Mouse (Mus musculus) adrenal gland, postnatal 10 days (tissue): Measurements from ENCODE around the gene Kdm4d. TPM values are rescaled to one million over a fixed set of nuclear protein-coding genes. Genes with fewer than 3 reads are reported as not detected.
"Not testable (repeated sequence)": the region's sequence is repeated elsewhere in the genome, so short reads cannot be mapped to it uniquely, and the experiment has no call there.

Experiments used
- DNase-seq: peaks from one replicate; pipeline ENCODE4 v3.0.0; 2021; ENCODE audit warnings: mixed read lengths
- total RNA-seq, 2 experiments: library from RNA; stranded (reverse); gene quantifications; 2 replicates each; pipeline ENCODE4 v1.2.3; 2021

Gene Kdm4d
- total RNA-seq, 2 experiments from 2014 or later = 0.33 to 0.42 TPM

DNA sequence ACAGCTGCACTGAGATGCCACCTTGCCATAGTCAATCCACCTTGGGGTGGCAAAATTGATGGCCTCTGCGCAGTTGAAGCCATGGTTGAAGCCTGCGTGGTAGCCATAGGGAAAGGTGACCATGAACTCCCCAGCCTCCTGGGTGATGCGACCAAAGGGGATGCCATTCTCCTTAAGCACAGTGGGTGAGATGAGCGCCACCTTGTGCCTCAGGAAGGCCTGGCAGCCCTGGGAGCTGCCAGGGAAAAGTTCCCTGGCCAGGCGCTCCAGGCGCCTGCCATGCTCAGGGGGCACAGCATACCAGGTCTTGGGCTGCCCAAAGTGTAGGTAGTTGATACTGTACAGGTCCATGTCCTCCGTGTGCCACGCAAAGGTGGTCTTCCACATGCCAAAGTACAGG lies 49.2 kb downstream of the Kdm4d start:
- not testable (repeated sequence) for DNase-seq

DNA sequence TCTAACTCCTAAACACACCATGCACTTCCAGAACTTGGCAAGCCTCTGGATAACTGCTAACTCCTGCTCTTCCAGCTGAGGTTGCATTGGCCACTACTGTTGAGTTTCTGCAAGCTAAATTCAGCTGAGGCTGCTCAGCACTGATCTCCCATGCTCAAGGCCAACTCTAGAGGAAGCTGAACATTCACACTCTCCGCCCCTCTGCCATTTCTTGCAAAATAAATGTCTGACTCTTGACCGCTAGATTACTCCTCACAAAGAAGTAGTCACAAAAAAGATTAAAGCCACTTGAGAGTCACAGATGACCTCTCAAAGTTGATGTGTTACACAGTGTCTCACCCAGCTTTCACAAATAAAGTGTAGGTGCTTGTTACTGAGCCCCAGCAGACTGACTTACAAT lies 53.2 kb downstream of the Kdm4d start:
- not testable (repeated sequence) for DNase-seq

DNA sequence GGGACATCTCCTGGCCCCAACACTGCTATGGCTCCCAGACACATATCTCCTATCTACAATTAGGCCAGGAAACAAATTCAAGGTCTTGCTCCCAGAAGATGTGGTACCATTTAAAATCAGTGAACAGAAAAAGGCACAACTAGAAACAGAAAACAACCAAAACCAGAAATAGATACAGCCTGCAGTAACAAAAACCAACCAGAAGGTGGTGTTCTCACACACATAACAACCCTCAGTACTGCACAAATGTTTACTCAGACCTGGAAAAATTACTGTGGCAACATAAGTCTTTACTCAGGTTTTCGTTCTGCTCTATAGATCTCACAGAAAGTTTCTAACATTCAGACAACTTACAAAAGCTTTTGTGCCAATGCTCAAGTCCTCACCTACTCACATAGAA lies 59.9 kb downstream of the Kdm4d start:
- DNase-seq = no peak

DNA sequence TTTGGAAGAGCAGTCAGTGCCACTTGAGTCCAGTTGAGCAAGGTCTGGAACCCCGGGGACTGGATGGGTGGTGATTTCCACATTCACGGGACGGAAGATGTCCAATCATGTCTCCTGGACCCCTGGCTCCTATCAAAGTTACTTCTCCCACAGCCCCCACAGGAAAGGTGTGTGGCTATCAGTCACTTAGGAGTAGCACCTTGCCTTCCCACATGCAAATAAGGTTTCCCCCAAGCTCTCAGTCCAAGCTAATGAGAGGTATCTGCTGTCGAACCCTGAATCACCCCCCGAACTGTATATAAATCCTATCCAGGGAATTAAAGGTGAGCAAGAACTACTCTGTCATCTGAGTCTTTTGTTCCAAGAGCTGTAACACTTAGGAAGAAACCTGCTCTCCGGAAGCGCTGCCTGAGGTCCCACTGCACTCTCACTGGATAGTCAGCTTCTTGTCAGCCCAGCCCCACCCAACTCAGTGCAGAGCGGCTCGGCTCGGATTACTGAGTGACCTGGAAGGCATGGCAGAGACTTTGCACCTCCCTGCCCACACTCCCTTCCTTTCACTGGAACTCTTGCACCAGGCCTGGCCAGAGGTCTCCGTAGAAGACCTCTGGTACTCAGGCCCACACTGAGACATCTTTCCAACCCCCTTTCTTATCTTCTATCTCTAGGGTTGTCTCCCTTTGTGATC lies 66.9 kb downstream of the Kdm4d start:
- DNase-seq = no peak

Other genes with a start within 250 kb of the Kdm4d start
- gene Sesn3, start 225.4 kb downstream of the Kdm4d start, total RNA-seq = 10 to 100 TPM; 37.0 to 40.6 TPM
- gene Endod1, start 119.0 kb downstream of the Kdm4d start, total RNA-seq = 10 to 100 TPM; 13.6 to 15.8 TPM
- gene Cwc15, start 135 bp upstream of the Kdm4d start, total RNA-seq = 100 to 1,000 TPM in 1 of 2 experiments, 10 to 100 TPM in 1; 95.7 to 105 TPM
- 10 to 100 TPM; 40.7 to 60.7 TPM for gene Amotl1, start 144.6 kb upstream of the Kdm4d start, total RNA-seq
- under 1 TPM; 0.18 to 0.33 TPM for gene Piwil4, start 240.3 kb upstream of the Kdm4d start, total RNA-seq